Mouse (Mus musculus): Measurements from ENCODE around the gene Dolpp1. TPM values are rescaled to one million over a fixed set of nuclear protein-coding genes. Genes with fewer than 3 reads are reported as not detected.

Gene Dolpp1
- polyA plus RNA-seq, 1 experiment from 2014 or later = 26.1 TPM

GRCm38 (mm10) chr2:30439631-30440030 lies 47.6 kb downstream of the Dolpp1 start:
- 88% methylated on average over 6 of the region's 6 CpGs for WGBS
- no peak for ATAC-seq
- H3K27me3 ChIP-seq (replicated peaks; ENCODE audit: insufficient read depth, low read length) = no peaks in the 10 kb centered on the region
- no peak for DNase-seq (ENCODE audit: low spot score)
- TF ChIP-seq CTCF (IDR thresholded peaks at IDR 0.05) = no peak
- no peak for TF ChIP-seq EP300 (IDR thresholded peaks at IDR 0.05)
- H3K9ac ChIP-seq (replicated peaks; ENCODE audit: low read depth) = no peak overlapping the region
- H3K4me2 ChIP-seq (replicated peaks; ENCODE audit: low read depth, low read length) = no peak overlapping the region
- peaks cover 30% of the 10 kb centered on the region for H3K4me1 ChIP-seq (ENCODE audit: insufficient read depth, low read depth, low read length)
- H3K9me3 ChIP-seq (ENCODE audit: low read length) = no peaks in the 10 kb centered on the region
- H3K36me3 ChIP-seq (ENCODE audit: insufficient read depth, low read length) = peaks cover 28% of the 10 kb centered on the region
- H3K4me3 ChIP-seq (ENCODE audit: low read depth, low read length) = no peak overlapping the region
- peak overlapping the region; percentile 20; the same call in 1 of the 2 replicates for H3K27ac ChIP-seq (ENCODE audit: low read length)

GRCm38 (mm10) chr2:30440211-30440700 lies 48.2 kb downstream of the Dolpp1 start:
- 0 out of 2 replicates have a peak overlapping the region, but pooled peaks have one; percentile 22 for H3K4me2 ChIP-seq (replicated peaks; ENCODE audit: low read depth, low read length)
- H3K4me1 ChIP-seq (ENCODE audit: insufficient read depth, low read depth, low read length) = peaks cover 33% of the 10 kb centered on the region
- no peak overlapping the region for H3K9ac ChIP-seq (replicated peaks; ENCODE audit: low read depth)
- TF ChIP-seq EP300 (IDR thresholded peaks at IDR 0.05) (no peak), CTCF (IDR thresholded peaks at IDR 0.05) (no peak)
- WGBS = 19% methylated on average over 3 of the region's 3 CpGs
- no peak for ATAC-seq
- H3K27me3 ChIP-seq (replicated peaks; ENCODE audit: insufficient read depth, low read length) = no peaks in the 10 kb centered on the region
- H3K27ac ChIP-seq (ENCODE audit: low read length) = peak overlapping the region; percentile 98
- DNase-seq (ENCODE audit: low spot score) = no peak
- H3K36me3 ChIP-seq (ENCODE audit: insufficient read depth, low read length) = peaks cover 28% of the 10 kb centered on the region
- no peaks in the 10 kb centered on the region for H3K9me3 ChIP-seq (ENCODE audit: low read length)
- H3K4me3 ChIP-seq (ENCODE audit: low read depth, low read length) = no peak overlapping the region

GRCm38 (mm10) chr2:30440701-30441517 lies 48.9 kb downstream of the Dolpp1 start:
- DNase-seq (ENCODE audit: low spot score) = peak; percentile 97
- H3K4me1 ChIP-seq (ENCODE audit: insufficient read depth, low read depth, low read length) = peaks cover 39% of the 10 kb centered on the region
- peak; percentile 77 for ATAC-seq
- TF ChIP-seq EP300 (IDR thresholded peaks at IDR 0.05) (no peak), CTCF (IDR thresholded peaks at IDR 0.05) (peak; percentile 92)
- H3K36me3 ChIP-seq (ENCODE audit: insufficient read depth, low read length) = peaks cover 28% of the 10 kb centered on the region
- peak overlapping the region; percentile 98 for H3K27ac ChIP-seq (ENCODE audit: low read length)
- peak overlapping the region; percentile 32 for H3K9ac ChIP-seq (replicated peaks; ENCODE audit: low read depth)
- 5% methylated on average over 12 of the region's 12 CpGs for WGBS
- peak overlapping the region; percentile 63 for H3K4me2 ChIP-seq (replicated peaks; ENCODE audit: low read depth, low read length)
- no peak overlapping the region for H3K4me3 ChIP-seq (ENCODE audit: low read depth, low read length)
- H3K27me3 ChIP-seq (replicated peaks; ENCODE audit: insufficient read depth, low read length) = no peaks in the 10 kb centered on the region
- no peaks in the 10 kb centered on the region for H3K9me3 ChIP-seq (ENCODE audit: low read length)

- peak overlapping the region; percentile 57 for H3K9ac ChIP-seq (replicated peaks; ENCODE audit: low read depth)
- peak overlapping the region; percentile 98 for H3K27ac ChIP-seq (ENCODE audit: low read length)
- TF ChIP-seq EP300 (IDR thresholded peaks at IDR 0.05) (peak; percentile 94), CTCF (IDR thresholded peaks at IDR 0.05) (peak; percentile 15; the same call in 1 of the 2 replicates)
- ATAC-seq = peak; percentile 88
- DNase-seq (ENCODE audit: low spot score) = peak; percentile 98
- H3K9me3 ChIP-seq (ENCODE audit: low read length) = no peaks in the 10 kb centered on the region
- H3K36me3 ChIP-seq (ENCODE audit: insufficient read depth, low read length) = peaks cover 28% of the 10 kb centered on the region
- peak overlapping the region; percentile 63 for H3K4me2 ChIP-seq (replicated peaks; ENCODE audit: low read depth, low read length)
- WGBS = 3% methylated on average over 15 of the region's 15 CpGs
- peak overlapping the region; percentile 25 for H3K4me3 ChIP-seq (ENCODE audit: low read depth, low read length)
- no peaks in the 10 kb centered on the region for H3K27me3 ChIP-seq (replicated peaks; ENCODE audit: insufficient read depth, low read length)
- H3K4me1 ChIP-seq (ENCODE audit: insufficient read depth, low read depth, low read length) = peaks cover 39% of the 10 kb centered on the region
Observed at GRCm38 (mm10) chr2:30441518-30442497, 49.8 kb downstream of the Dolpp1 start.

GRCm38 (mm10) chr2:30442498-30442890 lies 50.4 kb downstream of the Dolpp1 start:
- H3K9ac ChIP-seq (replicated peaks; ENCODE audit: low read depth) = peak overlapping the region; percentile 57
- no peak for DNase-seq (ENCODE audit: low spot score)
- H3K9me3 ChIP-seq (ENCODE audit: low read length) = no peaks in the 10 kb centered on the region
- peak overlapping the region; percentile 98 for H3K27ac ChIP-seq (ENCODE audit: low read length)
- peaks cover 28% of the 10 kb centered on the region for H3K36me3 ChIP-seq (ENCODE audit: insufficient read depth, low read length)
- peak overlapping the region; percentile 25 for H3K4me3 ChIP-seq (ENCODE audit: low read depth, low read length)
- WGBS = 12% methylated on average over 5 of the region's 5 CpGs
- H3K4me1 ChIP-seq (ENCODE audit: insufficient read depth, low read depth, low read length) = peaks cover 39% of the 10 kb centered on the region
- H3K4me2 ChIP-seq (replicated peaks; ENCODE audit: low read depth, low read length) = peak overlapping the region; percentile 63
- H3K27me3 ChIP-seq (replicated peaks; ENCODE audit: insufficient read depth, low read length) = no peaks in the 10 kb centered on the region
- TF ChIP-seq CTCF (IDR thresholded peaks at IDR 0.05) (no peak), EP300 (IDR thresholded peaks at IDR 0.05) (no peak)
- no peak for ATAC-seq

Data from lung, postnatal 0 days (tissue).